Mouse (Mus musculus) activated CD4-positive, CD25-positive, alpha-beta regulatory T cell, adult 9 weeks (primary cell): Measurements from ENCODE around the gene Fam149a. TPM values are rescaled to one million over a fixed set of nuclear protein-coding genes. Genes with fewer than 3 reads are reported as not detected.

Experiments used
- polyA plus RNA-seq: library from polyadenylated mRNA; unstranded; fragments of 100-300 nt; shearing (Covaris generic); gene quantifications from one replicate; pipeline ENCODE4 v1.2.1, GENCODE M21; 2017

The Fam149a gene
- polyA plus RNA-seq = not detected

DNA sequence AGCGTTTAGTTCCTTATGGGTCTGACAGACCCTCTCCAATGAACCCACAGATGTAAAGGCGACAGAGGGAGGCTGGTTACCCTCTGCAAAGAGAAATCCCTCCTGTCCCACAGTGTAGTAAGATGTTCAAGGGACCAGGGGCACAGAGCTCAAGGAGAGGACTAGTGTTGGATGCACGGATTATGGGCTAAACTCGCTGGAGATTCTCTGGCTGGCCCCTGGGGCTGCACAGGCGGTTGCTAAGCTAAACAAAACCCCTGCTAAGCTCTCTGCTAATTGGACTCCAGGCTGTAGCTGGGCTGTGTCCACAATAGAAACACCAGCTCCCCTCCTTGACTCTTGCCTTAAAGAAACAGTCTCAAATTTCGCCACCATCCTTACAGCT lies at the start of gene Fam149a:
Gene Fam149a, minus strand, starts transcription at position 329 of the 385 bp plus-strand sequence.

DNA sequence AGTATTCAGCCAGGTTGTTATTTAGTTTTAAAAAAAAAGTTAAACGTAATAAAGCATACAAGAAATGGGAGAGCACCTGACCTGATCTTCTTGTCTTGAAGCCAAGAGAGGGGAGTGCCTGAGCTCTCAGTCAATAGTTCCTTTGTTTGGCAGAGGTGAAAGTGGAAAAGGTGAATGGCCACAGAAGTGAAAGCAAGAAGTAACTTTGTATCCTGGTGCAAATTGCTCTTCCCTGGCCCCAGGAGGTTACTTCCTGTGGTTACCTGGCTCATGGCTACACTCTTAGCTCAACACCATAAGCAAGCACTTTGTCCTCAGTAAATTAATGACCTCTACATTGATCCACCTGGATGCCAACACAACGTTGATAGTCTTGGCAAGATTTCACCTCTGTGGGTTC lies 28.8 kb upstream of the Fam149a start, which contains the start of gene Tlr3:
Gene Tlr3, minus strand, starts transcription at position 199 of the 400 bp plus-strand sequence.

DNA sequence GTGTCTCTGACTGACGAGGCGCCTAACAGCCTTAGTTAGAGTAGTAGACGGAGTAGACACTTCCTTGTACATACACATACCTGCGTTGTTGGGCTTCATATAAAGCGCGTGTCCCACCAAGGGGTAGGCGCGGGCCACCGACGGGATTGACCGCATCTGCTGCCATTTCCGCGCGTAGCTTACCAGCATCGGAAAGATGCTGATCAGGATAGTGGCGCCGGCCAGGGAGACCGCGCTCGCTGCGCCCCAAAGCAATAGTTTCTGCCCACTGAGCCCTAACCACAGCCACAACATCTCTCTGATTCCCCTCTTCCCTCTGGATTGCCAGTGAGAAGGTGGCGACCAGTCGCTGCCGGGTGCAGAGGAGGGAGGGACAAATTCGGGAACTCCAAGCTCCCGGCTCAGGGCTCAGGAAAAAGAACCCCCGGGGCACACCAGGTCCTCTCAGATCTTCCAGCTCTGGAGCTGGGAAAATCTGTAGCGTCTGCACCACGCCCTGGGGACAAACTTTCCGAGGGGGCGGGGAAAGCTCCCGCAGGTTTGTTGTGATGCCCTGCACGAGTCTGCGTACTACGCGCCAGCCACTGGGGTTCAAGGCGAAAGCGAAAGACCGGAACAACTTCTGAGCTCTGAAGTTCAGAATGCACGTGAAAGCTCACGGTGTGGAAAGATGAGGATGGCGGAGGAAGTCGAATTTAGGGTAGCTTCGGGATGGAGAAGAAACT lies 49.2 kb downstream of the Fam149a start, which contains the start of gene Cyp4v3:
Gene Cyp4v3, minus strand, starts transcription at position 532 of the 725 bp plus-strand sequence.

DNA sequence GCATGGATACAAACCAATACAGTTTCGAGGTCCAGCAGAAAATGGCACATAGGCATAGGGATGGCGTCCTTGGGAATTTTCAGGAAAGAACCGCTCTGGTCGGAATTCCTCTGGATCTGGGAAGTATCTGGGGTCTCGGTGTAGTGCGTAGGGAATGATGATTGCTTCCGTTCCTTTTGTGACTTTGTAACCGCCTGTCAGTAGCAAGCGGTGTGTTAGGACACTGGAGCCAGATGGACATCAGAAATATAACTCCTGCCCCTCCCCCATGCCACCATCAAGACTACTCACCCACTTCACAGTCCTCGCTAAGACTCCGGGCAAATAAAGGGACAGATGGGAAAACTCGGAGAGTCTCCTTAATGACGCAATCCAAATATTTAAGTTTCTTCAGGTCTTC lies 73.7 kb downstream of the Fam149a start, which contains the start of gene Gm45753:
Gene Gm45753, minus strand, starts transcription at position 101 of the 400 bp plus-strand sequence.

DNA sequence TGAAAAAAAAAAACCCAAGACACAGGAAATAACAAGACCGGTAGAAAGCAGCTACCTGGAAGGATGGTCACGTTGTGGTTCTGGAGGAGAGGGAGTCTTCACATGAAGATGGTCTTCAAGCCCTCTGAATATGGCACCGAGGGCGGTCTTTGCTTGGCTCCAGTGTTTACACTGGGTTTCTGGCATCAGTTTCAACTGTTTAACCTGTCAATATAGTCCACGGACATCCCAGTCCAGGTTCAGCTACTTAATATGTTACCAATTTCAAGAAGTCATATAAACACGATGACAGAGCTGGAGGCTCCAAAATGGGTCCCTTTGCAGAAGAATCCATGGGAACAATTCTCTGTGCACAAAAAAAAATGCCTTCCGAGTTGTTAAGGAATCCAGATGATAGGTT lies 87.4 kb downstream of the Fam149a start, which contains the start of gene Klkb1:
Gene Klkb1, minus strand, starts transcription at position 173 of the 400 bp plus-strand sequence.

Other genes starting within 250 kb of the Fam149a start
- gene F11, start 120.3 kb downstream of the Fam149a start, polyA plus RNA-seq = not detected
- 0.15 TPM for gene Klkb1, start 87.4 kb downstream of the Fam149a start, polyA plus RNA-seq
- gene Gm45753, start 73.8 kb downstream of the Fam149a start, polyA plus RNA-seq = not detected
- gene Cyp4v3, start 49.1 kb downstream of the Fam149a start, polyA plus RNA-seq = 19.8 TPM
- gene Tlr3, start 28.8 kb upstream of the Fam149a start, polyA plus RNA-seq = 1.0 TPM
- not detected for gene Sorbs2, start 125.5 kb upstream of the Fam149a start, polyA plus RNA-seq